Mouse (Mus musculus) mammary gland, adult 2 months (tissue): ENCODE results near the gene Cd101. TPM values are rescaled to one million over a fixed set of nuclear protein-coding genes. Genes with fewer than 3 reads are reported as not detected.

Source experiments
- polyA plus RNA-seq: library from polyadenylated mRNA; depleted of rRNA; stranded (reverse); fragments of >200 nt; gene quantifications from 2 replicates; pipeline ENCODE4 v1.2.3, GENCODE M21; 2012; ENCODE audit warnings: low replicate concordance; rRNA removed

Gene Cd101
- polyA plus RNA-seq, result 0.96 and 1.3 TPM in 2 replicates

DNA sequence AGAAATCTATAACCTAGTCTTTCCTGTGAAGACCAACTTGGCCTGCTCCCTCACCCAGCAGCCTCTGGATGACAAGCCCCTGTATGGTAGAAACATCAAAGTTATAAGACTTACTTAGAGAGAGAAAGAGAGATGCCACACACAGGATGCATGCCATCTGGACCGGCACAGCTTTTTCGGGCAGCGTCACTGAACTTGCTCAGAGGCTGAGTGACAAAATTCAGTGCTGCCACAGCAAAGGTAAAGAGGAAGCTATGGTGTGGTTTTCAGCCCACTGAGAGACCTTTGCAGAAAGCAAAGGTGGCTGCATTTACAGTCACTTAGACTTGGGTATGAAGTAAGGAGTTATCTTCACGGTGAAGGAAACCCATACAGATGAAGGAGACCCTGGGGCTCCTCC is at the start of gene Cd101:
Gene Cd101, minus strand, starts transcription at position 218 of the 400 bp plus-strand sequence.

GRCm38 (mm10) chr3:100969176-100969917 is 60.0 kb downstream of the Cd101 start, which contains the start of gene Ttf2:
Ttf2 (minus strand) TSS chr3:100969663.

Other genes starting within 250 kb of the Cd101 start
- gene Vtcn1, start 204.1 kb downstream of the Cd101 start, polyA plus RNA-seq, result 3.8 and 8.0 TPM in 2 replicates
- 2.2 and 2.8 TPM in 2 replicates for gene Trim45, start 107.4 kb downstream of the Cd101 start, polyA plus RNA-seq
- 2.7 and 4.5 TPM in 2 replicates for gene Ttf2, start 59.9 kb downstream of the Cd101 start, polyA plus RNA-seq
- 17.0 and 18.9 TPM in 2 replicates for gene Ptgfrn, start 80.7 kb upstream of the Cd101 start, polyA plus RNA-seq